Mouse (Mus musculus) kidney, adult 2 months (tissue): ENCODE data around the gene Cntnap2.

Experiments used
- CTCF ChIP-seq: fragments of 200-500 bp; conservative IDR thresholded peaks from 2 replicates; pipeline ENCODE4 v1.5.1; 2011; ENCODE audit warnings: low read depth, mild to moderate bottlenecking, control low read depth, low read length, moderate library complexity, mixed read lengths; ENCODE audit not compliant: insufficient read depth, insufficient read length
- POLR2A ChIP-seq: fragments of 200-500 bp; IDR thresholded peaks from one replicate; pipeline ENCODE4 v1.6.1; 2011; ENCODE audit warnings: low read depth, low read length, control low read depth

GRCm38 (mm10) chr6:46419827-46420226 lies 1360.7 kb downstream of the Cntnap2 start:
- TF ChIP-seq CTCF (no peak), POLR2A (no peak)
